Mouse (Mus musculus) C2C12 (cell line): Measurements from ENCODE around the gene Akap6. TPM values are rescaled to one million over a fixed set of nuclear protein-coding genes. Genes with fewer than 3 reads are reported as not detected.

ENCODE experiments used
- H3K27me3 ChIP-seq: one replicate; pipeline ENCODE4 v1.6.1; 2011; ENCODE audit not compliant: control insufficient read depth, insufficient read depth, insufficient read length
- H3K36me3 ChIP-seq: one replicate; pipeline ENCODE4 v1.6.1; 2011; ENCODE audit not compliant: control insufficient read depth, insufficient read depth
- H3K4me3 ChIP-seq: one replicate; pipeline ENCODE4 v1.5.1; 2011; ENCODE audit warnings: mild to moderate bottlenecking, control low read depth; ENCODE audit not compliant: poor library complexity, insufficient read depth, severe bottlenecking
- H3K79me2 ChIP-seq: one replicate; pipeline ENCODE4 v1.6.1; 2011; ENCODE audit not compliant: control insufficient read depth, insufficient read depth
- H3K79me3 ChIP-seq: one replicate; pipeline ENCODE4 v1.6.1; 2011; ENCODE audit warnings: low read depth, control low read depth
- H3ac ChIP-seq: one replicate; pipeline ENCODE3; 2011; ENCODE audit warnings: low read depth; ENCODE audit not compliant: control insufficient read depth, insufficient read length
- CEBPB ChIP-seq: IDR thresholded peaks from one replicate; pipeline ENCODE4 v1.6.1; 2011; ENCODE audit warnings: low read depth, mild to moderate bottlenecking, control low read depth, moderate library complexity
- CTCF ChIP-seq: IDR thresholded peaks from one replicate; pipeline ENCODE4 v1.5.1; 2011; ENCODE audit not compliant: control insufficient read depth, insufficient read depth, insufficient read length
- FOSL1 ChIP-seq: IDR thresholded peaks from one replicate; pipeline ENCODE4 v1.8.0; 2011; ENCODE audit warnings: mild to moderate bottlenecking, low read length; ENCODE audit not compliant: poor library complexity, insufficient read depth, severe bottlenecking
- MAX ChIP-seq: IDR thresholded peaks from one replicate; pipeline ENCODE4 v1.6.1; 2011; ENCODE audit warnings: mild to moderate bottlenecking, control low read depth
- MYOD1 ChIP-seq: IDR thresholded peaks from one replicate; pipeline ENCODE4 v1.6.1; 2011; ENCODE audit warnings: low read depth; ENCODE audit not compliant: control insufficient read depth, insufficient read length
- MYOG ChIP-seq: IDR thresholded peaks from one replicate; pipeline ENCODE4 v1.6.1; 2011; ENCODE audit not compliant: control insufficient read depth, insufficient read length; ENCODE audit errors: extremely low read depth
- USF1 ChIP-seq: IDR thresholded peaks from one replicate; pipeline ENCODE4 v1.6.1; 2011; ENCODE audit warnings: low read depth, mild to moderate bottlenecking, control low read depth, moderate library complexity
- polyA plus RNA-seq: library from polyadenylated mRNA; unstranded; fragments of >200 nt; fragmentation: generic; extraction: Trizol; gene quantifications from one replicate; pipeline ENCODE4 v1.2.1, GENCODE M21; 2012; ENCODE audit warnings: missing spikeins

The Akap6 gene
- polyA plus RNA-seq, 1 experiment: 0.51 TPM

GRCm38 (mm10) chr12:52739326-52739725 is 40.1 kb downstream of the Akap6 start:
- TF ChIP-seq CTCF (no peak), FOSL1 (no peak), MYOG (no peak), CEBPB (no peak), USF1 (no peak), MYOD1 (no peak), MAX (no peak)
- H3K79me3 ChIP-seq: no peaks in the 10 kb centered on the region
- no peak overlapping the region for H3K4me3 ChIP-seq
- no peak overlapping the region for H3ac ChIP-seq
- no peaks in the 10 kb centered on the region for H3K79me2 ChIP-seq
- H3K36me3 ChIP-seq: no peaks in the 10 kb centered on the region
- no peaks in the 10 kb centered on the region for H3K27me3 ChIP-seq

GRCm38 (mm10) chr12:52741801-52742200 is 42.6 kb downstream of the Akap6 start:
- no peaks in the 10 kb centered on the region for H3K79me3 ChIP-seq
- TF ChIP-seq USF1 (no peak), CTCF (no peak)
- H3K27me3 ChIP-seq: no peaks in the 10 kb centered on the region
- no peaks in the 10 kb centered on the region for H3K36me3 ChIP-seq
- no peaks in the 10 kb centered on the region for H3K79me2 ChIP-seq
- H3ac ChIP-seq: no peak overlapping the region
- H3K4me3 ChIP-seq: no peak overlapping the region

GRCm38 (mm10) chr12:52750006-52750405 is 50.8 kb downstream of the Akap6 start:
- Histone ChIP-seq H3K79me3 (no peaks in the 10 kb centered on the region), H3K4me3 (no peak overlapping the region), H3ac (no peak overlapping the region), H3K79me2 (no peaks in the 10 kb centered on the region), H3K36me3 (no peaks in the 10 kb centered on the region), H3K27me3 (no peaks in the 10 kb centered on the region)
- TF ChIP-seq CEBPB (no peak), MAX (no peak), MYOG (no peak), USF1 (no peak), FOSL1 (no peak), MYOD1 (no peak), CTCF (no peak)

GRCm38 (mm10) chr12:52755649-52756048 is 56.5 kb downstream of the Akap6 start:
- no peaks in the 10 kb centered on the region for H3K36me3 ChIP-seq
- H3K27me3 ChIP-seq: no peaks in the 10 kb centered on the region
- H3K79me2 ChIP-seq: no peaks in the 10 kb centered on the region
- H3ac ChIP-seq: no peak overlapping the region
- H3K79me3 ChIP-seq: no peaks in the 10 kb centered on the region
- H3K4me3 ChIP-seq: no peak overlapping the region
- TF ChIP-seq FOSL1 (no peak), USF1 (no peak), CEBPB (no peak), CTCF (no peak), MYOD1 (no peak), MAX (no peak), MYOG (no peak)

DNA sequence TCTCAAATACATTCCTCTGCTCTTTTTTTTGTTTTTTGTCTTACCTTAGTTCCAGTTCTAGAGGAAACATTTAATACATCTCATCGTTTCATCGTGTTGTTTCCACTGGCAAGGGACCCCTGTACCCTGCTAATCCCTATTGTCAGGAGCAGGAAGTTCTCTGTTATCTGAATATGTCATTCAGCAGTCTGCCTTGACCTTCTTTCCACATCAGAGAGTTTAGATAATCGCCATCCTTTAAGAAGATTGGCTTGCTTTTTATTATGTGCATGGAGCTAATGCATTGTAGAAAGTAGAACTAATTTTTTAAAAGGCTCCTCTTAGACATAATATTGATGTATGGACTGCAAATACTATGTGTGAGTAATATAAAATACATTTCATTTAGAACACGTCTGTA is 58.7 kb downstream of the Akap6 start:
- no peaks in the 10 kb centered on the region for H3K36me3 ChIP-seq
- H3K4me3 ChIP-seq: no peak overlapping the region
- H3ac ChIP-seq: no peak overlapping the region
- no peaks in the 10 kb centered on the region for H3K79me3 ChIP-seq
- H3K79me2 ChIP-seq: no peaks in the 10 kb centered on the region
- no peak for TF ChIP-seq USF1
- no peak for TF ChIP-seq MYOD1
- TF ChIP-seq MAX: no peak
- TF ChIP-seq FOSL1: no peak
- TF ChIP-seq CEBPB: no peak
- no peak for TF ChIP-seq CTCF
- no peak for TF ChIP-seq MYOG
- no peaks in the 10 kb centered on the region for H3K27me3 ChIP-seq

DNA sequence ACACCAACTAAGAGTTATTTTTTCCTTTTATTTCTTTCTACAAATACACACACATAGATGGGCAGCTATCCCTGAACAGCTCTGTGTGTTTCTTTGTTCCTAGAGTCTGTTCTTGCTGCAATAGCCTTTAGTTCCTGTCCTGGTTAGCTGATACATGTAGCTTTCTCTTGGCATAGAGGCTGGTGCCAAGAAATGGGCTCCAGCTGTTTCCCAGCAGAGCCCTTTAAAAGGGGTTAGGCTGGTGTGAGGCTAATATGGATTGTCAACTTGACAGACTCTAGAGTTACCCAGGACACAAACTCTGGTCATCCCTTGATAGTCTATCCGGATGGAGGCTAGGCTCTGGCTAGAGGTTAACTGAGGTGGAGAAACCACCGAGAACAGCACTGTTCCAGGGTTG is 64.9 kb downstream of the Akap6 start:
- no peak overlapping the region for H3K4me3 ChIP-seq
- H3K36me3 ChIP-seq: no peaks in the 10 kb centered on the region
- H3K27me3 ChIP-seq: no peaks in the 10 kb centered on the region
- no peak for TF ChIP-seq MYOG
- TF ChIP-seq USF1: no peak
- TF ChIP-seq MAX: no peak
- TF ChIP-seq CEBPB: no peak
- TF ChIP-seq MYOD1: no peak
- no peak for TF ChIP-seq CTCF
- no peak for TF ChIP-seq FOSL1
- no peaks in the 10 kb centered on the region for H3K79me2 ChIP-seq
- H3ac ChIP-seq: no peak overlapping the region
- no peaks in the 10 kb centered on the region for H3K79me3 ChIP-seq
